20 mouse cellular contexts compared by ENCODE assay signal in genomic region chr12:15832674-15833052, GRCm38 (mm10). TPM values are rescaled to one million over a fixed set of nuclear protein-coding genes. Genes with fewer than 3 reads are reported as not detected.
A peak's percentile ranks its signal among the peaks of the same experiment; 100 is the strongest.
DNase-seq lines count a peak whose midpoint lies in the region; ATAC-seq and TF ChIP-seq lines count a peak whose summit lies in the region.
"Had no signal": no experiment of that assay in that cellular context is flagged by ENCODE, and none has a peak within 500 bp of the region (broad histone marks: within the 10 kb centered on the region; RNA-seq: fewer than 3 reads in every experiment).

No protein-coding gene starts in this region.

- no peak for ATAC-seq in forebrain, embryonic 15.5 days (replicated peaks)
- ATAC-seq: intestine, embryonic 16.5 days; lung, postnatal 0 days; midbrain, embryonic 15.5 days had no signal

- H3K27ac ChIP-seq in embryonic fibroblast, embryonic 13.5 days (ENCODE audit: insufficient read depth, low read length) = peak overlapping the region; percentile 94
- H3K27ac ChIP-seq in forebrain, embryonic 15.5 days (replicated peaks) = no peak overlapping the region
- H3K27ac ChIP-seq: heart, embryonic 15.5 days; hindbrain, embryonic 12.5 days; limb, embryonic 12.5 days; liver, embryonic 14.5 days; midbrain, embryonic 15.5 days; stomach, embryonic 15.5 days had no signal

- no peak overlapping the region for H3K9ac ChIP-seq in forebrain, embryonic 15.5 days (replicated peaks)
- H3K9ac ChIP-seq: heart, embryonic 15.5 days; hindbrain, embryonic 12.5 days; limb, embryonic 12.5 days; liver, embryonic 14.5 days; midbrain, embryonic 15.5 days; stomach, embryonic 15.5 days had no signal

- no peaks in the 10 kb centered on the region for H3K27me3 ChIP-seq in forebrain, embryonic 15.5 days
- H3K27me3 ChIP-seq: heart, embryonic 15.5 days; hindbrain, embryonic 12.5 days; limb, embryonic 12.5 days; midbrain, embryonic 15.5 days; stomach, embryonic 15.5 days had no signal

- no peaks in the 10 kb centered on the region for H3K9me3 ChIP-seq in forebrain, embryonic 15.5 days
- H3K9me3 ChIP-seq: heart, embryonic 15.5 days; hindbrain, embryonic 12.5 days; limb, embryonic 12.5 days; midbrain, embryonic 15.5 days; stomach, embryonic 15.5 days had no signal

- WGBS in forebrain, embryonic 15.5 days = 91% methylated on average over 7 of the region's 7 CpGs

- TF ChIP-seq POLR2A in embryonic fibroblast, embryonic 13.5 days (IDR thresholded peaks at IDR 0.05; ENCODE audit: low read depth, low read length) = no peak

- H3K4me2 ChIP-seq in forebrain, embryonic 15.5 days (replicated peaks) = no peak overlapping the region
- H3K4me2 ChIP-seq: heart, embryonic 15.5 days; hindbrain, embryonic 12.5 days; limb, embryonic 12.5 days; midbrain, embryonic 15.5 days; stomach, embryonic 15.5 days had no signal

- no peak overlapping the region for H3K4me3 ChIP-seq in embryonic fibroblast, embryonic 13.5 days (ENCODE audit: insufficient read depth, low read length)
- no peak overlapping the region for H3K4me3 ChIP-seq in forebrain, embryonic 15.5 days
- H3K4me3 ChIP-seq: heart, embryonic 15.5 days; hindbrain, embryonic 12.5 days; limb, embryonic 12.5 days; midbrain, embryonic 15.5 days; stomach, embryonic 15.5 days had no signal

- peaks cover 18% of the 10 kb centered on the region for H3K4me1 ChIP-seq in embryonic fibroblast, embryonic 13.5 days (ENCODE audit: control insufficient read depth, insufficient read depth, low read length)
- H3K4me1 ChIP-seq in forebrain, embryonic 15.5 days = no peaks in the 10 kb centered on the region
- H3K4me1 ChIP-seq: heart, embryonic 15.5 days; hindbrain, embryonic 12.5 days; limb, embryonic 12.5 days; midbrain, embryonic 15.5 days; stomach, embryonic 15.5 days had no signal

- no peaks in the 10 kb centered on the region for H3K36me3 ChIP-seq in forebrain, embryonic 15.5 days
- H3K36me3 ChIP-seq: heart, embryonic 15.5 days; hindbrain, embryonic 12.5 days; limb, embryonic 12.5 days; midbrain, embryonic 15.5 days; stomach, embryonic 15.5 days had no signal

- no peak for TF ChIP-seq CTCF in embryonic fibroblast, embryonic 13.5 days (IDR thresholded peaks at IDR 0.05; ENCODE audit: borderline replicate concordance, insufficient read depth, low read length)

- peak; percentile 70 to 78 for DNase-seq in frontal cortex, adult 2 months (ENCODE audit: extremely low spot score in 1 of 2, low spot score in 1 of 2)
- no peak for DNase-seq in frontal cortex, postnatal 14 days (ENCODE audit: low spot score in 2 of 2)
- DNase-seq in right cerebral cortex, adult 18-20 months = peak; percentile 84
- no peak for DNase-seq in right cerebral cortex, postnatal 4 days
- peak; percentile 74 to 80 for DNase-seq in right cerebral cortex, adult 2 months (ENCODE audit: low spot score in 2 of 2)
- no peak for DNase-seq in kidney, postnatal 4 days
- DNase-seq: adrenal gland, postnatal 25 days; cerebellum, postnatal 14 days; kidney, postnatal 10 days; spleen, adult 18-20 months had no signal

RNA-seq across cellular contexts. Expression of gene Trib2, which starts 15.9 kb away (rescaled TPM):
- polyA plus RNA-seq in frontal cortex, adult 2 months (2012; rRNA removed) = 25.3 and 29.4 TPM in 2 replicates
- polyA plus RNA-seq in embryonic fibroblast, embryonic 13.5 days (2011; ENCODE audit: insufficient read length, low read depth, missing spikeins) = 30.2 and 34.0 TPM in 2 replicates
- 96.2 and 105 TPM in 2 replicates for polyA plus RNA-seq in forebrain, embryonic 15.5 days (2015; fragmentation: Nextera tagmentation; extraction: Ambion mirVana)

Comparison
In these comparisons a context has a peak if more than half of its experiments do, and no peak if none do; other contexts are left out.
1. DNase-seq: peak in frontal cortex, adult 2 months (2 of 2), right cerebral cortex, adult 18-20 months (single experiment) and right cerebral cortex, adult 2 months (2 of 2); none in frontal cortex, postnatal 14 days (0 of 2), right cerebral cortex, postnatal 4 days (single experiment) and kidney, postnatal 4 days (0 of 2).